Mouse (Mus musculus): Measurements from ENCODE around the gene B3gnt4. TPM values are rescaled to one million over a fixed set of nuclear protein-coding genes. Genes with fewer than 3 reads are reported as not detected.

The B3gnt4 gene
- 1.0 and 1.3 TPM in 2 replicates for polyA plus RNA-seq (2015; fragmentation: Nextera tagmentation; extraction: Ambion mirVana)

DNA sequence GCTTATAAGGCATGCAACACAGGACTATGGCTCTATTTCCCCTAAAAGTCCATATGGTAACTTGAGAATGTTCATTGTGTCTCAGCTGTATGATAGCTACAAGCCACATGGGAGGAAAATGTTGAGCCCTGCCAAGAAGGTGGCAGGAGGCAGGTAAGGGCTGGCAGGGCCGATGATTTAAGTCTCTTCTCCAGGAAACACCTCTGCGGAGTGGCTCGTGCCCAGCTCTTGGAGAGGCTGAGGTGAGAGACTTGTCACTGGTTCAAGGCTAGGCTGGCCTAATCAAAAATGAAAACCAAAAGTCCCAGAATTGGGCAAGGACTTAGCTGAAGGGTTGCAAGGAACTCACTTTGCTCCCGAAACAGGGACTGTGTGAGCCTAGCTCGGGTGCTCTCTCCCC, at the start of gene B3gnt4:
B3gnt4 (plus strand) TSS at position 301 of the 400 bp plus-strand sequence.
- peaks cover 13% of the 10 kb centered on the region; the same call in 1 of the 2 replicates for H3K36me3 ChIP-seq (replicated peaks)
- peak within 1 kb of the TSS; percentile 66 for H3K4me2 ChIP-seq
- H3K27me3 ChIP-seq (replicated peaks): peaks cover 7% of the 10 kb centered on the region; the same call in 1 of the 2 replicates
- no peak within 1 kb of the TSS for H3K4me3 ChIP-seq
- H3K9me3 ChIP-seq: no peaks in the 10 kb centered on the region
- ATAC-seq (replicated peaks): no peak
- no peak within 1 kb of the TSS for H3K27ac ChIP-seq
- peaks cover 14% of the 10 kb centered on the region for H3K4me1 ChIP-seq
- H3K9ac ChIP-seq: no peak within 1 kb of the TSS
- 87% methylated on average over 5 of the region's 5 CpGs for WGBS

DNA sequence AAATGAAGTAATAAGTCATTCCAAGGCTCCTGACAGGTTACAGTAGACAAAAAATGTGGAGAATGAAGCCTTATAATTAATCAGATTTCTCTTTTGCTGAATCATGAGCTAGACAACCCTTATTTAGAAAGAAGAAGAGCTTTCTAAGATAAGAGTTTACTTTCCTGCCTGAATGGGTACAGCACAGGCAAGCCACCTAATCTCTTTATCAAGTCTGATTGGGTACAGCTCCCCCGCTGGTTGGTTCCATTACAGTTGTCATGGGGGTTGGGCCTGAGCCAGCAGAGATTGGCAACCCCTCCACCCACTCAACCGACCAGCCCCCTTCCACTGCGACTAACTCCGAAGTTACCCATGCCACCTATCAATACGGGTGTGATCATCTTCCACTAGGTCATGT, 48.8 kb upstream of the B3gnt4 start:
- Histone ChIP-seq H3K4me3 (no peak overlapping the region), H3K4me1 (no peaks in the 10 kb centered on the region), H3K36me3 (replicated peaks) (no peaks in the 10 kb centered on the region; the same call in 1 of the 2 replicates), H3K9me3 (no peaks in the 10 kb centered on the region), H3K4me2 (no peak overlapping the region), H3K27me3 (replicated peaks) (no peaks in the 10 kb centered on the region), H3K9ac (no peak overlapping the region), H3K27ac (no peak overlapping the region)
- WGBS: 64% methylated on average over 5 of the region's 5 CpGs
- no peak for ATAC-seq (replicated peaks)

DNA sequence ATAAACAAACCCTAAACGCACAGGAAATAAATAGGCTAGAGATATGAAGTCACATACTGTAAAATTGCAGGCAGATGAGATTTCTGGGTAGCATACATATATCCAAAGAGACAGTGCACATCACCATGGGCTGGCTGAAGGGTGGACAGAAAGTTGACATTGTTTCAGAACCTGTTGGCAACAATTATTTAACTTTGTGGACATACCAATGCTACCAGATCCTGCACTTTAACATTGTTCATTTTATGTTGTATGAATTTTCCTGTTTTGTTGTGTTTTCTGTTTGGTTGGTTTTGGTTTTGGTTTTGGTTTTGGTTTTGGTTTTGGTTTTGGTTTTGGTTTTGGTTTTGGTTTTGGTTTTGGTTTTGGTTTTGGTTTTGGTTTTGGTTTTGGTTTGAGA, 45.6 kb upstream of the B3gnt4 start:
- 81% methylated on average over 1 of the region's 1 CpGs for WGBS
- Histone ChIP-seq H3K27me3 (replicated peaks) (no peaks in the 10 kb centered on the region), H3K4me1 (no peaks in the 10 kb centered on the region), H3K9ac (no peak overlapping the region), H3K9me3 (no peaks in the 10 kb centered on the region), H3K27ac (no peak overlapping the region), H3K36me3 (replicated peaks) (no peaks in the 10 kb centered on the region), H3K4me3 (no peak overlapping the region), H3K4me2 (no peak overlapping the region)
- ATAC-seq (replicated peaks): no peak

DNA sequence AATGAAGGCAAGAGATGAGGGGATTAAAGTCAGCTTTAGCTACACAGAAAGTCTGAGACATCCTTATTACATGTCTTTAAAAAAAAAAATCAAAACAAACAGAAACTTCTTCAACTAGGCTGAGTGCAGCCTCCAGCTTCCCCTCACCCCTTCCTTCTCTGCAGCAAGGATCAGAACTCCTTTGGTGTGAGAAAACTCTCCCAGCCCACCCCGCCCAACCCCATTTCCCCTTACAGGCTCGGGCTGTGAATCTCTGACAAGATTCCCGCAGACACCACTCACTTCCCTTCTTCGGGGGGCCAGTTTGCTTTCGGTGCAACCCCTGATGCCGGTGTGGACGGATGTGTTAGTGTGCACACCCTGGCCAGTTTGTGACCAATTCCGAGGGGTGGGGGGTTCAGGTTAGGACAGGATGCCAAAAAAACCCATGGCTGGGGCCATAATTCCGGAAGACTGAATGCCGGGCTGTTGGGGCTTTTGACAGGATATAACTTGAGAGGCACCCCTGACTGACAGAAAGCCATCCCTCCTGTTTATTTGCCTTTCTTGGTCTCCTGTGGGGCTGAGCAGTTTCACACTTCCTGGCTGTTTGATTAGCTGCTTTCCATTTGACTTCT, 39.4 kb upstream of the B3gnt4 start:
- H3K36me3 ChIP-seq (replicated peaks): no peaks in the 10 kb centered on the region
- H3K27me3 ChIP-seq (replicated peaks): no peaks in the 10 kb centered on the region
- ATAC-seq (replicated peaks): no peak
- WGBS: 70% methylated on average over 10 of the region's 10 CpGs
- H3K4me2 ChIP-seq: no peak overlapping the region
- no peak overlapping the region for H3K27ac ChIP-seq
- no peak overlapping the region for H3K9ac ChIP-seq
- no peaks in the 10 kb centered on the region for H3K4me1 ChIP-seq
- H3K9me3 ChIP-seq: no peaks in the 10 kb centered on the region
- H3K4me3 ChIP-seq: no peak overlapping the region

DNA sequence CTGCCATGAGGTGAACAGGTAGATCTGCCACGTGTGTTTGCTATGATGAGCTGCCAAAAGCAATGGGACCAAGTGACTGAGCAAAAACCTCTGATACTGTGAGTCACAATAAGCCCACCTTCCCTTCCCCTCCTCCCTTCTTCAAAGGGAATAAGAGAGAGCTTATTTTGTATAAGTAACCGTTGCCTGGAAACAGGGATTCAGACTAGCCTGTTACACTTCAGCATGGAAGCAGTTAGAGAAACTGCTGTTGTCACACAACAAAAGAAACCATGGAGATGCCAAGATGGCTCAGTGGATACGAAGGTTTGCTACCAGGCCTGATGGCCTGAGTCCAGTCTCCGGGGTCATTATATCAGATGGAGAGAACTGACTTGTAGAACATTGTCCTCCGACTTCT, 36.4 kb upstream of the B3gnt4 start:
- Histone ChIP-seq H3K9me3 (no peaks in the 10 kb centered on the region), H3K27me3 (replicated peaks) (no peaks in the 10 kb centered on the region), H3K4me1 (no peaks in the 10 kb centered on the region), H3K4me2 (no peak overlapping the region), H3K27ac (no peak overlapping the region), H3K9ac (no peak overlapping the region), H3K36me3 (replicated peaks) (no peaks in the 10 kb centered on the region), H3K4me3 (no peak overlapping the region)
- WGBS: 51% methylated on average over 5 of the region's 5 CpGs
- no peak for ATAC-seq (replicated peaks)

DNA sequence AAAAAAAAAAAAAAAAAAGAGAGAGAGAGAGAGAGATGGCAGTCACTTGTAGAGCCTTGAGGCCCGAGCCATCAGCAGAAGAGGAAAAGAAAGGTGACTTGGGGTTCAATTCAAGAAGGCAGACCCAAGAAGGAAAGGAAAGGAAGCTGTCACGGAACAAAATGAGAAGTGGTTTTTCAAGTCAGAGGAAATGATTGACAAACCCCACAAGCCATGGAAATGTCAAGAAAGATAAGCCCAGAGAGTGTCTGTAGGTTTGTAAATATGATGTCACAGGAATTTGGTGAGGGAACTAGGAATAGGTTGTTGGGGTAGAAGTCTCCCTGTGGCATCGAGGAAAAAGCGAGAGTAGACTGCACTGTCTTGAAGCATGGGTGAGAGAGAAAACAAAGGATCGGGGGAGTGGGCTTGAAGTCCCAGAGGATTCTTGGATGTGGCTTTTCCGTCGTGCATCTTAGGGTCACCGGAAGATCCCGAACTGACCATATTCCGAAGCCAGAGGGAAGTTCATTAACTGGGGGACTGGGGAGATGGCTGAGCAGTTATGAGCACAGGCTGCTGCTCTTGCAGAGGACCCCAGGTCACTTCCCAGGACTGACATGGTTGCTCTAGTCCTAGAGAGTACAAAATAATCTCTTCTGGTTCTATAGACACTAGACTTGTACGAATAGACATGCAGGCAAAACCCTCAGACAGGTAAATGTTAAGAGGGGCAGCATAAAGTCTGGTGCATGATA, 22.4 kb upstream of the B3gnt4 start:
- Histone ChIP-seq H3K27ac (no peak overlapping the region), H3K9me3 (no peaks in the 10 kb centered on the region), H3K9ac (no peak overlapping the region), H3K4me1 (peaks cover 5% of the 10 kb centered on the region; the same call in 1 of the 2 replicates), H3K27me3 (replicated peaks) (no peaks in the 10 kb centered on the region), H3K4me3 (no peak overlapping the region), H3K4me2 (no peak overlapping the region), H3K36me3 (replicated peaks) (no peaks in the 10 kb centered on the region)
- WGBS: 85% methylated on average over 11 of the region's 11 CpGs
- ATAC-seq (replicated peaks): no peak

DNA sequence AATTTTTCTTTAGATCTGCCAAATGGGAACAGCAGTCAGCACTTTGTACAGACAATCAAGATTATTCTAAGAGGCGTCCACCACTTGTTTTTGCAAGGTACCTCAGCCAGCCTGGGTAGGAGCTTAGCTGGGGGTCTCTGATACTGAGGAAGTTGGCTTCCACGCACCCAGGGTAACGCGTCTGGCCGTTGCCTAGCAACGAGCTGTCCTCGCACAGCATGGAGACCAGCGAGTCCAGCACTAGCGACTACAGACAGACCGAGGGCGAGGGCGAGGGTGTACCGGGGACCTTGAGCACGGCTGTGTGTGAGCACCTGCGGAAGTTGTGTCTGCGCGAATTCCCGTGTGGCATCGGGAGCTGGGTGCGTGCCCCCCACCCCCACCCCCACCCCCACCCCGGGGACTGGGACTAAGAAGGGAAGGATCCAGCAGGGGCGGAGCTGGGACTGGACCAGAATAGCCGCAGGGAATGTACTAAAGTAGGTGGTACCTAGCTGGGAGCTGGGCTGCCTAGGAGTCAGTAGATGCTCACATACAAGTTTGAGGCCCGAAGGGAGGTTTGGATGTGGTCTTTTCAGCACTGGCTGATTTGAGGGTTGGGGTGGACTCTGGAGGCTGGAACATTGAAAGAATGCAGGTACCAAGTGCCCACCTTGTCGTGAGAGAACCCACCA, 21.0 kb upstream of the B3gnt4 start, which contains the start of the genes Lrrc43 and Il31:
Lrrc43 (plus strand) TSS at position 194 of the 674 bp plus-strand sequence.
Il31 (minus strand) TSS at position 378 of the 674 bp plus-strand sequence.
- H3K27ac ChIP-seq: no peak within 1 kb of the TSS
- peak within 1 kb of the TSS; percentile 29 for H3K4me3 ChIP-seq
- no peaks in the 10 kb centered on the region for H3K27me3 ChIP-seq (replicated peaks)
- ATAC-seq (replicated peaks): peak; percentile 72
- H3K4me1 ChIP-seq: peaks cover 5% of the 10 kb centered on the region; the same call in 1 of the 2 replicates
- WGBS: 7% methylated on average over 25 of the region's 25 CpGs
- peak within 1 kb of the TSS; percentile 50 for H3K4me2 ChIP-seq
- H3K9me3 ChIP-seq: no peaks in the 10 kb centered on the region
- H3K36me3 ChIP-seq (replicated peaks): no peaks in the 10 kb centered on the region
- H3K9ac ChIP-seq: 0 out of 2 replicates have a peak within 1 kb of the TSS, but pooled peaks have one; percentile 13

DNA sequence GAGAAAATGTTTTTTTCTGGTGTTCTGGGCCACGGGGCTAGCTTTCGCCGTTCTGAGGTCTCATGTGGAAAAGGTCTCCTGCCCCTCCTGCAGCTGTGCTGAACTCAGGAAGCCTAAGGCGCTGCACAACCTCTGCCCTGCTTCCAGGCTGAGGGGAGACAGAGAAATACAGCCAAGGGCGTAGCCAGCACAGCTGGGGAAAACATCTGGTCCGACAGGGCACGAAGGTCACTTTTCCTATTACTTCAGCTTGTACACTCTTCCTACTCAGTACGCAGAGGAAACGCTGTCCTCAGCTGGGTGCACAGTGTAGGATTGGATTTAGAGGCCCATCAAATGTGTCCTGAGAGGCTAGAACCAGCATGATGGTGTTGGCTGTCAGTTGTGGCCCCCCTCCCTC, 20.3 kb upstream of the B3gnt4 start:
- ATAC-seq (replicated peaks): no peak
- Histone ChIP-seq H3K27ac (no peak overlapping the region), H3K9me3 (no peaks in the 10 kb centered on the region), H3K4me2 (no peak overlapping the region), H3K36me3 (replicated peaks) (no peaks in the 10 kb centered on the region), H3K4me3 (no peak overlapping the region), H3K27me3 (replicated peaks) (no peaks in the 10 kb centered on the region), H3K9ac (no peak overlapping the region), H3K4me1 (peaks cover 5% of the 10 kb centered on the region; the same call in 1 of the 2 replicates)
- 64% methylated on average over 9 of the region's 9 CpGs for WGBS

DNA sequence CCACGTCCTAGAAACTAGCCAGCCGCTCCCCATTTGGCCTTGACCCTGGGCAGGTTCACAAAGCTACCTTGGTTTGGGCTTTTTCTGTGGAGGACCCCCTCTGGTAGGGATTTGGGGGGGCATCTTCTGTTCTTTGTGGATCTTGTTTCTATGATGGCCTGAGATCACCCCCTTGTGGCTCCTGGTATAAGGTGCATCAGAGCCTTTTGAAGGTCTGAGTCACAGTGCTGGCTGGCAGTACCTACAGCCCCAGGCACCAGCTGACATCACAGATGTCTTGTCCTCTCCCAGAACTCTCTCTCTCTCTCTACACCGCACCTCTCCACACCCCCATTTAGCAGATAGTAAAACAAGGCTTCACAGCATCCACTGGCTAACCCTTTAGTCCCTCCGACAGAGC, 10.5 kb upstream of the B3gnt4 start:
- Histone ChIP-seq H3K27ac (no peak overlapping the region), H3K4me2 (no peak overlapping the region), H3K27me3 (replicated peaks) (peaks cover 2% of the 10 kb centered on the region; the same call in 1 of the 2 replicates), H3K9me3 (no peaks in the 10 kb centered on the region), H3K36me3 (replicated peaks) (no peaks in the 10 kb centered on the region), H3K4me1 (peaks cover 8% of the 10 kb centered on the region; the same call in 1 of the 2 replicates), H3K9ac (no peak overlapping the region), H3K4me3 (no peak overlapping the region)
- no peak for ATAC-seq (replicated peaks)
- WGBS: 53% methylated on average over 4 of the region's 4 CpGs

DNA sequence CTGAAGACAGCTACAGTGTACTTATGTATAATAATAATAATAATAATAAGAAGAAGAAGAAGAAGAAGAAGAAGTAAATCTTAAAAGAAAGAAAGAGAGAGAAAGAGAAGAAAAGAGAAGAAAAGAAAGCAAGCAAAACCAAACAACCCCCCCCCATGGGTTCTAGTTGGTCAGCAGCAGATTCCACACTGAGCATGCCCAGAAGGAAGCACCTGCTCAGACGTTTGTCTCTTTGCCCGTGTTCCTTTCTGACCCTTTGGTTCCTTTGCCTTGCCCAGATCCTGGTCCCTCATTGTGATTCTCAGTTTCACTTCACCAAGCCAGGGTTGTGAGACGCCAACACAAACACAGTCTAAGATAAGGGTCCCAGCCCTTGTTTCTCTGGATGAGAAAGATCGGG, 8.3 kb upstream of the B3gnt4 start:
- ATAC-seq (replicated peaks): no peak
- no peak overlapping the region for H3K9ac ChIP-seq
- WGBS: 85% methylated on average over 4 of the region's 4 CpGs
- peaks cover 3% of the 10 kb centered on the region; the same call in 1 of the 2 replicates for H3K27me3 ChIP-seq (replicated peaks)
- H3K36me3 ChIP-seq (replicated peaks): no peaks in the 10 kb centered on the region
- peaks cover 8% of the 10 kb centered on the region; the same call in 1 of the 2 replicates for H3K4me1 ChIP-seq
- H3K4me3 ChIP-seq: no peak overlapping the region
- H3K27ac ChIP-seq: no peak overlapping the region
- no peak overlapping the region for H3K4me2 ChIP-seq
- no peaks in the 10 kb centered on the region for H3K9me3 ChIP-seq

DNA sequence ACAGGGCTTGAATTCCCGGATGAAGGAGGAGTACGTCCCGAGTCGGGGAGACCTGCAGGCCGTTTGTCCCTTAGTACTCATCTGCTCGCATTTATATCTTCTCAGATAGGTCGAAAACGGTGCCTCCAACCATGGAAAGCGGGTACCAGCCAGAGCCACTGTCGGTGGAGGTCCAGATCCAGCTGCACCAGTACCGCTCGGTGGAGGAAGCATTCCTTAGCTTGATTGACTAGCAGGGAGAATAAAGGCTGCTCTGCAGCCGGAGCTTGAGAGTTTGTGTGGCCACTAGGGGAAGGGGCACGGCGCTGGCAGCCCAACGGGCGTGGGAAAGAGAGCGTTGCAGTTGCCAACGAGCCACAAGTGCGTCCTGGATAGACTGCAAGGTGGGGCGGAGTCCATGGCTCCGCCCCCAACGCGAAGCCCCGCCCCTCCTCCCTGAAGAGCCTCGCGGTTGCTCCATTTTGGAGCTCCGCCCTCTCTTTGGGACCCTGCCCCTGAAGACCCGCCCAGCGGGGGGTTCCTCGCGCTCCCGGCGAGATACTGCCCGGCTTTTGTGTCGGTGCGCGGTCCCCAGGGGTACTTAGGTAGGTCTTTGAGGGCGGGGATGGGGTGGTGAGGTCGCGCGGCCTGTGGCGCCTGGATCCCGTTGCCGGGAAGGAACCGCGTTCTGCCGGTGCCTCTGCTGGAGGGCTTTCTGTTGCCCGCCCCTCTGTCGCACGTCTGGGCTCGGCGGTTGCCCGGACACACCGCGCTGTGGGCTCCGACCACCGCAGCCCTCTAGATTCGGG, 2.1 kb upstream of the B3gnt4 start:
- Histone ChIP-seq H3K9ac (peak overlapping the region; percentile 56), H3K27me3 (replicated peaks) (peaks cover 7% of the 10 kb centered on the region; the same call in 1 of the 2 replicates), H3K4me3 (peak overlapping the region; percentile 68), H3K36me3 (replicated peaks) (0 out of 2 replicates have a peak, but pooled peaks cover 6% of the 10 kb centered on the region), H3K4me1 (peaks cover 14% of the 10 kb centered on the region), H3K4me2 (peak overlapping the region; percentile 66), H3K9me3 (no peaks in the 10 kb centered on the region), H3K27ac (no peak overlapping the region)
- ATAC-seq (replicated peaks): peak; percentile 93
- 1% methylated on average over 59 of the region's 59 CpGs for WGBS

Measured in midbrain, embryonic 15.5 days (tissue).